Mouse (Mus musculus): ENCODE measurements at regions not wholly inside any gene's neighbourhood (a gene's known extent, or its start where the extent isn't known, plus 50 kb on each side); places are given as distances from the start of the nearest gene placed in this dataset.

DNA sequence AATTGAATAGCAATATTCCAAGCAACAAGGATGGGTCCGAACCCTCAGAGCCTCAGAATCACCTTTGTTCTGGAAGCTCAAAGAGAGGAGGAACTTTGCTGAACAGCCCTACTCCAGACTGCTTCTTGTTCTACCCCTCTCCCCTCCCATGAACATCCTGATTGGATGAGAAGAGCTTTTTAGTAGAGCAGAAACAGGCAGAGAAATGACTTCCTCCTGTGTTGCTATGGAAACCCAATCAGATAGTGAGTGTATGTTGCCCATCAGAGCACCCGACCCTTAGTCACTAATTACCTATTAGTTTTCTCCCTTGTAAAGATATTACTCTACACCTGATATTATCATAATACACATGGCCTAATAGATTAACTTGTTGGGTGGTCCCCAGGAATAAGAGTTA lies 469.4 kb upstream of the Rgma start:
- no peak for DNase-seq (ENCODE audit: low spot score in 2 of 2)

- no peak for DNase-seq (ENCODE audit: low spot score in 2 of 2)
These were observed 468.8 kb upstream of the Rgma start for GRCm38 (mm10) chr7:72906536-72906935.

- no peak for DNase-seq (ENCODE audit: low spot score in 2 of 2)
These were observed 448.4 kb upstream of the Rgma start for GRCm38 (mm10) chr7:72926772-72927380.

GRCm38 (mm10) chr7:72938842-72939241 lies 436.5 kb upstream of the Rgma start:
- no peak for DNase-seq (ENCODE audit: low spot score in 2 of 2)

DNA sequence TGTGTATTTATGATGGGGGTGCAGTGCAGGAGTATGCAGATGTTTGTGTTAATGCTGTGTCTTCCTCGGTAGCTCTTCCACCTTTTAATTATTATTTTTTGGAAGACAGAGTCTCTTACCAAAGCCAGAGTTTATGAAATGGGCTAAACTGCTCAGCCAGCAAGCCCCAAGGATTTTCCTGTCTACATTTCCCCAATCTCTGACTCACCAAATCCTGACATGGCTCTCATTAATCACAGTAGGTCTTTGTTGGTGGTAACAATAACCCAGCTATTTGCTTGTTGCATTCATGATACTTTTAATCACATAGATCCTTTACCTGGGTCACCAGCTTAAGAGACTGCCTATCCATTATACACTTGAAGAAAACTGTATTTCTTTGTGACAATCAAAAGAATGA lies 427.8 kb upstream of the Rgma start:
- DNase-seq (ENCODE audit: low spot score in 2 of 2) = no peak

GRCm38 (mm10) chr7:72948026-72948425 lies 427.3 kb upstream of the Rgma start:
- no peak for DNase-seq (ENCODE audit: low spot score in 2 of 2)

DNA sequence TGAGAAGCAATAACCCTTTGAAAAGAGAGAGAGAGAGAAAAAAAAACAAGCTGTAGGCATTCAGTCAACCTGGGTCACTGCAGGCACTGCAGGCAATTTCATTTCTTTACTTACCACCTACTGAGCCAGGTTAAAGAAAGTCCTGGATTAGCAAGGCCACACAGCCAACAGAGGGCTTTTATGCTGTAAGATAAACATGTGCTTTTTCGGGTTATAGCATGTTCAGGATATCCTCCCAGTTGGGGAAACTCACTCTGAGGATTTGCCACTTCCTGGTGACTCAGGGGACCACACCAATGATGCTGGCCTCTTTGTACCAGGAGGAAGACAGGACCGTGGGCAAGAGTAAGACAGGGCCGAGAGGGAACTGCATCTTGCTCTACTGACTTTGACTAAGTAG lies 426.6 kb upstream of the Rgma start:
- DNase-seq (ENCODE audit: low spot score in 2 of 2) = no peak

DNA sequence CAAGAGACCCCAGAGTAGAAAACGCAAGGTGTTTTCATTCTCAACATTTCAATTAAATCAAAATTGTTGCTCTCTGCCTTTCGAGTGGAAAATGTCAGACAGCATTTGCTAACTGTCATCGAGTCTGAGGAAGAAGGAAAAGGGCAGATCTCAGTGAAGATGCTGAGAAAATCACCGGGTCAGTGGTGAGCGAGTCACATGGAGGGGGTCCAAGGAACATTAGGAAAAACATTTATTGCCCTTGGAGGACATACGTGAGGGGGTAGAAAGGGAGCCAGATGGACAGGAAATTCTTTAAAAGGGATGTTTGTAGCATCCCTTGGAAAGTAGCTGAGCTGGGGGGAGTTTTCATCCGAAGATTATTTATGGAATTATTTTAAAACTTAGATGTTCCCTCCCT lies 425.4 kb upstream of the Rgma start:
- no peak for DNase-seq (ENCODE audit: low spot score in 2 of 2)

GRCm38 (mm10) chr7:72957674-72958073 lies 417.6 kb upstream of the Rgma start:
- no peak for DNase-seq (ENCODE audit: low spot score in 2 of 2)

GRCm38 (mm10) chr7:72961321-72961720 lies 414.0 kb upstream of the Rgma start:
- DNase-seq (ENCODE audit: low spot score in 2 of 2) = no peak

DNA sequence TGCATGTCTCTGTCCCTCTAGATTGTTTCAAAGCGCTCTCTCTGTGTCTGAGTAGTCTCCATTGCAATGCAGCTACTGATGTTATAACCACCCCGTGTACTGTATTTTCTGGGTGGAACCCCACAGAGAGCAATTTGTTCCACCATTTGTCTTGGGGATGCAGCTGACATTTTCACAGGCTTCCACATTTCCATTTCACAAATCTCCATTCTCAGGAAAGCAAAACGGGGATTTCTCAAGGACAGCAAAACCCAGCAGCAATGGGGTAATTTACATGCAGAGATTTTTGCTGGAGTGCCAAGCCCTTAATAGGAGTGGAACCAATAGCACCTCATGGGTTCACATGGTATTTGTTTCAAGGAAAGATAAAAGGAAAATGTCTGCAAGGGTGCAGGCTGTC lies 412.5 kb upstream of the Rgma start:
- no peak for DNase-seq (ENCODE audit: low spot score in 2 of 2)

DNA sequence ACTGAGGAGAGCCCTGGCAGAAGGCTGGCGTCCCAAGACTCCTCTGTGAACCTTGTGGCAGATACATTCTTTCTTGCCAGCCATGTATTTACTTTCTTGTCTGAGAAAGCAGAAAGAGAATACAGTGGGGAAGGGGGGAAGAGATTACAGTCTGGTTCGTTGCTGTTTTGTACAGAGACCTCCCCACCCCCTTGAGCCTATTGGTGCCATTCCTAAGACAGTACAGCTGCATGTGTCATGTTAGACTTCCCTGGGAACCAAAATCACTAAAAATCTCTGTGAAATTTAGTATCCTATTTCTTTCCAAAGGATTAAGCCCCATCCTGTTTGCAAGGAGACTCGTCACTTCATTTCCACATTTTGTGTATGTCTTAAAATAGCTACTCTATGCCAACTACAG lies 411.4 kb upstream of the Rgma start:
- no peak for DNase-seq (ENCODE audit: low spot score in 2 of 2)

DNA sequence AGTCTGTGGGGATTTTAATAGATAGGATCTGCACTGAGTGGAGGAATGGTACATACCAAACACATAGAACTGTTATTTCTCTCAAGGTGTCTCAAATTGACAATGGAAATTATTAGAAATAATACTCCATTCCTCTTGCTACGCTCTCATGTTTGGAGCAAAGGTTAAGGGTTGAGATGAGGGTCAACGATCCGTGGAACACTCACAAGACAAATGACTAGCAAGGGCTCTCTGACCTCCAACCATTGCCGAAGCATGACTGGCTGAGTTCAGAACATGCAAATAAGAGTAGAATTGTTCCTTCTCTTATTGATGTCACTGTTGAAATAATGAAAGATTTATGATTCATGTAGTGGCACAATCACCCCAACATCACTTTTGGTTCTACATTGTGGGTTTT lies 407.1 kb upstream of the Rgma start:
- no peak for DNase-seq (ENCODE audit: low spot score in 2 of 2)

- peak in 1 of 2 experiments; percentile 2 for DNase-seq (ENCODE audit: low spot score in 2 of 2)
These were observed 403.6 kb upstream of the Rgma start for GRCm38 (mm10) chr7:72971506-72972267.

- DNase-seq (ENCODE audit: low spot score in 2 of 2) = no peak
These were observed 402.9 kb upstream of the Rgma start for GRCm38 (mm10) chr7:72972397-72972796.

- peak in 1 of 2 experiments; percentile 6 for DNase-seq (ENCODE audit: low spot score in 2 of 2)
These were observed 401.5 kb upstream of the Rgma start for GRCm38 (mm10) chr7:72973771-72974170.

- DNase-seq (ENCODE audit: low spot score in 2 of 2) = no peak
These were observed 400.9 kb upstream of the Rgma start for GRCm38 (mm10) chr7:72974384-72974783.

DNA sequence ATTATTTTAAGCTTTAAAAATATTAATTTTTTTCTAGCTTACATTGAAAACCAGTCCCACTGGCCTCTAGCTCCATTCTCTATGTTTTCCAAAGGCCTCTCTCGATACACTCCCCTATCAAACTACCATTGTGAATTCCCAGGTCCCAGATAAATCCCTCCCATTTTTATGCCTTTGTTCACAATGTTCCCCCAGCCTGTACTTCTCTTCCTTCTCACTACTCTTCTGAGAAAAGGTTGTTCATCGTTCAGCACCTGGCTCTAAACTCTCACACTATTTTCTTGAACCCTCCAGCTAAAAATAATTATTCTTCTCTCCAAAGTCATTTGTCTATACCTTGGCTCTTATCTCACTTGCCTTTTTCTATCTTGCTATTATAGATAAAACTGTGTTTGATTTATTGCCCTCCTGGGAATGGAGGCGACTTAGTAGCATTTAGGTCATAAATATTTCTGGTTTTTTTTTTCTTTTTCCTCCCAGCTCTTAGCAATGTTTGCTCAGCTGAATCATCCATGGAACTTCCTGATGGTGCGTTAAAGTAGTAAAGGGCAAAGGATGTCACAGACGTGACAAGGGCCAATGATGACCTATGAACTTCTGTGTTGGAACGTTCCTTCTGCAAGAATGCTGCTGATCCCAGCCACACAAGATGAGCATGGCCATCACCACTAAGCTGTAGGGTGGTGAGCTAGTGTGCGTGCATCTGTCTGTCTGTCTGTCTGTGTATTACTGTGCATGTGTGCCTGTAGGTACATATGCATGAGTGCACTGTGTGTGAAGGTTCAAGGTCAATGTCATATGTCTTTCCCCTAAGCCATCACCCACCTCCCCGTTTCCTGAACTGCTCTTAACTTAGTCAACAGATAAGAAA lies 384.5 kb upstream of the Rgma start:
- DNase-seq (ENCODE audit: low spot score in 2 of 2) = no peak

DNA sequence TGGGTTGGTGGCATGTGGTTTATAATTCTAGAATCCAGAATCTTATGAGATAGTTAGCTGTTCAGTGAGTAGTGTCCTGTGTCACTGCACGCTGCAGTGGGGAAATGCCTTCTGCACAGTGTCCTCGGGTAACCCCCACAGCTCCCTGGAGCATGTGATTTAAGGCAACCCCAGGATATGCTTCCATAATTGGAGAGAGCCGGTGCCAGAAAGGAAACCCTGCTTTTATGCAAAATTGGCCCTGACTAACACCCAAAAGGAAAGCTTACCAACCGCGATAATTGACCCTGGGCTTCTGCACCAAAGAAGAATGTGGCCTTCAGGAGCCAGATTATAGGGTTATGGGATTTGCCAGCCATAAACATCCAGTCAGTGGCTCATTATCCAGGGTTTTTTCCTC lies 376.9 kb upstream of the Rgma start:
- DNase-seq (ENCODE audit: low spot score in 2 of 2) = no peak

DNA sequence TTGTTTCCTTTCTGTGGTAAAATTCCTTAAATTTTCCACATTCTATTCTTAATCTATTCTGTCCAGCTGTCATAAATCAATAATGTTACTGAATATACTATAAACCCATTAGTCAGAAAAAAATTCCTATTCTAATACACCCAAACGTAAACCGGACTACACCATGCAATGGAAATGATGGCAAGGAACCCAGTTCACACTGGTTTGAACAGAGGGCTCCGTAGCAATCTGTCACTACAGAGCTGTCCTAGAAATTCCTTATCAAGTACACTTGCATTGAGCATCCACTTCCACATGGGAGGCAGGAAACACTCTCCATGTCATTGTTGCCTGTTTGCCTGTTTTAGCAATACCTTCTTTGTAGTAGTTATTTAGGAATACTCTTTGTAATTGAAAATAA lies 356.2 kb upstream of the Rgma start:
- no peak for DNase-seq (ENCODE audit: low spot score in 2 of 2)

DNA sequence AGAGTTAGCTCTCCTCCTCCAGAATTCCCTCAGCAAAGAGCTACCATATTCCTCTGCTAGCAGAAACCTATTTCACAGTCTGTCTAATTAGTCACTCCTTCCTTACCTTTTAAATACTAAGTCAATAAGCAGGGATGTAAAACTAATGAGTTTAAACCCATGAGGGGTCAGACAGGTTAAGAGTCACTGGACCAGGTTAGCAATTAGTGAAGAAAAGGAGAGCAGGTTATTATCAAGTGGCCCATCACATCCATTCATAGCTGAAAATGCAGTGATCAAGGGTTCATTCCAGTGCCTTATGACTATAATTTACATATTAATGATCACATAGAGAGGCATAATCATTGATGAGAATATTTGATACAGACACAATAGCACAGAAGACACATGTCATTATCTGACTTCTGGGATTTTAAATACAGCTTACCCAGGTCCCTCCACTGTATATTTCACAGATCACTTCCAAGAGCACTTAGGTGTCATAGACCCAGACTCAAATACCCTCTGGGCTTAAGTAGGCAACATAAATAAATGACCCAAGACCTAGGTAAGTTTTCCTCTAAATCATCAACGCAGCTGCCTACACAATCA lies 355.4 kb upstream of the Rgma start:
- DNase-seq (ENCODE audit: low spot score in 2 of 2) = no peak

GRCm38 (mm10) chr7:73021786-73022185 lies 353.5 kb upstream of the Rgma start:
- no peak for DNase-seq (ENCODE audit: low spot score in 2 of 2)

Measured in urinary bladder, adult 18-20 months (tissue).